Mouse (Mus musculus): Measurements from ENCODE around the gene Wnt16.

- no peak for TF ChIP-seq CTCF (IDR thresholded peaks at IDR 0.05)
- TF ChIP-seq EP300 (IDR thresholded peaks at IDR 0.05), result no peak
Measured at GRCm38 (mm10) chr6:22327931-22328330, 39.9 kb downstream of the Wnt16 start.
